Mouse (Mus musculus) frontal cortex, postnatal 36 days (tissue): ENCODE results near the gene Kat5.

Experiments used
- DNase-seq, 2 experiments: peaks; one replicate each; pipeline ENCODE4 v3.0.0; 2022; ENCODE audit warnings: low spot score in 2 of 2

Gene Kat5

GRCm38 (mm10) chr19:5571831-5572230 lies 38.2 kb downstream of the Kat5 start:
- DNase-seq: no peak

DNA sequence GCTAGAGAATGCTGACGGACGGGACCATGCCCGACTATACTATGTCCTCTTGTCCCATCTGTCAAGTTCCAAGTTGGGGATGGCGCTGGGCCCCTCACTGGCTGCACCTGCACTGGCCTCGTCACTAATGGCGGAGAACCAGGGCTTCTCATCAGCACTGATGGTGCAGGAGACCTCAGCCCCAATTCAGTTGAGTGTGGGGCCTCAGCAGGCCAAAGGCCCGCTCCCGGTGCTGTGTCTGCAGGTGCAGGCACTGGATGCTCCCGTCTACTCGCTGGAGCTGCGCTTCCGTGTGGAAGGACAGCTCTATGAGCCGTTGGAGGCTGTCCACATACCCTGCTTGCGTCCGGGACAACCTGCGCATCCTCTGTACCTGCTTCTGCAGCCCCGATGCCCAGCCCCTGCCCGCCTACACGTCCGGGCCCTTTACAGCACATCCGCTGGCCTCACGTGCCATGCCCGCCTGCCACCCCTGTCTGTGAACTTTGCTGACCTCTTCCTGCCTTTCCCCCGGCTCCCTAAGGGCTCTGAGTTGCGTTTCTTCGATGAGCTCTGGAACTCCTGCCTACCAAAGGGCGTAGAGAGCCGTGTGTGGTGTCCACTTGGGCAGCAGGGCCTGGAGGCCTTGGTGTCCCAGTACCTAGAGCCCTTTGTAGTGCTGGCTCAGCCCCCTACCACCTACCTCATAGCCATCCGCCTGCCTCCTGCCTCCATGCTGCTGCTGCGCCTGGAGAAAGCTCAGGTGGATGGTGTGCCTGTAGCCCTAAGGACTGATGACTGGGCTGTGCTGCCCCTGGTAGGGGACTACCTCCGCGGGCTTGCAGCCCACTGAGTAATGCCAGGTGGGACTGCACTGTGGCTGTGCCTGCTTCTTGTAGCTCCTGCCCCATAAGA lies 39.4 kb downstream of the Kat5 start:
- DNase-seq: no peak

GRCm38 (mm10) chr19:5569521-5569920 lies 40.5 kb downstream of the Kat5 start:
- DNase-seq: no peak

DNA sequence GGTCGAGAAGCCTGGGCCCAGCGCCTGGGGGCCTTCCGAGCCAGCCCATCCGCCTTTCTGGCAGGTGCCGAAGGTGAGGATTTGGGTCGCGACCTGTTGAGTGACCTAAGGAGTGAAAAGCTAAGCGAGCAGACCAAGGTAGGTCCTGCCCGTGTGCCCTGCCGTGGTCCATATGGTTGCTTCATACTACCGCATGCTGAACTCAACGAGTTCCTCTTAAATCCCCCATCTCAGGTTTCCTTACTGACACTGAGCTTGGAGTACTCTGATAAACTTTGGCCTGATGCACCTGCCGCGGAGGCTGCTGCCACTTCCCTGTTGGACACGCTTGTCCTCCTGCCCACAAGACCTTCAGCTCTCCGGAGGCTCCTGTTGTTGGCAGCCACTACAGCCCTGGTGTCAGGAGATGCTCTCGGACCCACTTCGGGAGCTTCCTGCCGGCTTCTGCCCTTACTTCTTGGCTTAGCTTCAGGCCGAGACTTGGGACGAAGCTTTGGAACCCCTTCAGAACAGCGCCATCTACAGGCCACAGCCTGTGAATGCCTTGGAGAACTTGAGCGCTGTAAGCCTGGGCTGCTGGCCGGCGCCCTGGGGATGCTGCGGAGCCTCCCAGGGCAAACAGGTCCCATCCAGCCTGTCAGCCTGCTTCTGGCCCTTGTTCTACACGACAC lies 41.4 kb downstream of the Kat5 start:
- DNase-seq: peak; percentile 73 to 78

DNA sequence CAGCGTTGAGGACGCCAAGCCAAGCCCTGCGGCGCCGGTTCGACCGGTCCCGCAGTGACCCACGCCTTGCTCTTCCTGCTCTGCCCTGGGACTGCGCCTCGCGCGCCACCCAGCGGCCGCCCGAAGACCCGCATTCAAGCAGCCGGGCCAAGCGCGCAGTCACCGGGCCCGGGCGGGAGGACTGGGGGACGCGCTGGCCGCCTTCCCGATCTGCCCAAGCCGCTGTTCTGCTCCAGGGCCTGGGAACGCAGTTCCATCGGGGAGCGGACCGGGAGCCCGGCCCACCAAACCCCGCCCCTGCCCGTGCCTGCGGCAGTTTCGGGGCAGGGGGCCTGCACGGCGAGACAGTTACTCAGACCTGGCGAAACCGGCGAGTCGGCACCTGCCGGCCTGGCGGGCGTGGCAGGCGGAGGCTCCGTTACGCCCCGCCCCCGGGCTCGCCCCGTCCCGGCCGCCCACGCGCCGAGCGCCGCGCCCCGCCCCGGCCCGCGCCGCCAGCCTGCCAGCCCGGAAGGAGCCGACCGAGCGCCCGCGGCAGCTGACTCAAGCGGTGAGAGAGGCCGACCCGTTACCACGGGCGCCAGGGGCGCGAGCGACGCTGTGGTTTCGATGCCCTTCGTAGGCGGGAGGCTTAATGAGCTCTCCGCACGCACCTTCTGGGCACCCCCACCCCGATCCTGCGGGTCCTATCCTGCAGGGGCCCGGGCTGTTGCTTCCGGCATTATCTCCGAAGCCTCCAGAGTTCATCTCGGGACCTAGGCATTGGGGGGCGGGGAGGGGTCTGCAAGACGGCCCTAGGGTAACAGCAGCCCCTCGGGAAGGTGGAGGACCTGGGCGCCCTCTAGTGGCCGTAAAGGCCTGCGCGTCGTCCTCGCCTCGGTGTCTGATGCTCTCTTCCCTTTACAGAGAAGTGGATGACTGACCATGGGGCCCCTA lies 42.2 kb downstream of the Kat5 start, which contains the start of gene Ap5b1:
Ap5b1 (plus strand) TSS at position 492 of the 936 bp plus-strand sequence.
- peak; percentile 87 to 88 for DNase-seq

- DNase-seq: no peak
Observed at GRCm38 (mm10) chr19:5567180-5567533, 42.9 kb downstream of the Kat5 start.

- DNase-seq: no peak
Observed at GRCm38 (mm10) chr19:5566316-5566715, 43.7 kb downstream of the Kat5 start.

DNA sequence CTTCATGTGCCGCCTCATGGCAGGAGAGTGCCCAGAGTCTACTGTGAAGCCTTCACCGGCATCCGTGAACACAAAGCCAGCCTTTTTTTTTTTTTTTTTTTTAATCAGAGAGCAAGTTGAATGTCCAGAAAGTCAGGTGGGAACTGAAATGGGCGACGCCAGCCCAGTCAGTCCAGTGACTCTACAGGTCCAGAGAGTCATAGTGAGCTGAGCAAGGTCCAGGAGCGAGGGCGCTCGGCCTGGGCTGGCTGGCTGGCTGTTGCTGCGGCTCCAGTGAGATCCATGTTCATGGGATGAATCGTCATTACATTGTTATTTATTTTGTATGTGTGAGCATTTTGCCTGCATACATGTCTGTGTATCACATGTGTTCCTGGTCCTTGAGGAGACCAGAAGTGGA lies 47.3 kb downstream of the Kat5 start:
- DNase-seq: no peak

DNA sequence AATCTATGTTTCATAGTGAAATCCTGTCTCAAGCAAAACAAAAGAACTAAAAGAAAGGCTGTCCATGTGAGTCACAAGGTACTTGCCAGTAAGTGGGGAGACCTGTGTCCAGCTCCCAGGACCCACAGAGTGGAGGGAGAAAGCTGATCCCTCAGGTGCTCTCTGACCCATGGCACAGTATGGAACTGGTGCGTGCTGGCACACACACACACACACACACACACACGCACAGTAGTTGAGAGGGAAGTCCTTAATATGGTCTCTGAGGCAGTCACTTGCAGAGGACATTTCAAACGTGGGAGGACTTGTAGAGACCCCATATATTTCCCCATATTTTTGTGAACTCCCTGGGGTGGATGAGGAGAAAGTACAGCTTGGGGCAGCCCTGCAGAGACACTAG lies 48.2 kb downstream of the Kat5 start:
- no peak for DNase-seq

DNA sequence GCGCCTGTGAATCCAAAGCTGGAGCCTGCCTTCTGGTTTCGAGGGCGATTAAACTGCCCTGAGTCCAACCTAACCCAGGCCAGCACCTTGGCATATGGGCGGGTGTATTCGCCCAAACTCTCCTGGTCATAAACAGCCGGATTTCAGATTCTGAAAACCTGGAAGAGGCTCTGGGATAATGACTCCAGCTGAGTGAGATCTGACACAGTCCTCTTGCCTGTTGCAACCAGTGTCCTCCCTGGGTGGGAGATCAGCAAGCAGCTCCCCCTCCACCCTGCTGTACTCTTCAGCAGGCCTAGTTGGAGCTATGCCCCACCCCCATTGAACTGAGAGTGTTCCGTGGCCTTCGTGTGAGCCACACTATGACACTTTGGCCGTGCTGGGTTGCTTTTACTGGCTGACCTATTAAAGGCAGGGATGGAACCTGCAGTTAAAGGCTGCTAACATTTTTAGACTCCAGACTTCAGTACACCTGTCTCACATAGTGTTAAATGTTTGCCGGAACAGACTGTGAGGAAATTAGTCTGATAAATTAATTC lies 48.7 kb downstream of the Kat5 start:
- DNase-seq: no peak

- DNase-seq: no peak
Observed at GRCm38 (mm10) chr19:5560457-5561041, 49.5 kb downstream of the Kat5 start, which contains the start of gene Ovol1. Gene Ovol1, minus strand, starts transcription at chr19:5560646.

DNA sequence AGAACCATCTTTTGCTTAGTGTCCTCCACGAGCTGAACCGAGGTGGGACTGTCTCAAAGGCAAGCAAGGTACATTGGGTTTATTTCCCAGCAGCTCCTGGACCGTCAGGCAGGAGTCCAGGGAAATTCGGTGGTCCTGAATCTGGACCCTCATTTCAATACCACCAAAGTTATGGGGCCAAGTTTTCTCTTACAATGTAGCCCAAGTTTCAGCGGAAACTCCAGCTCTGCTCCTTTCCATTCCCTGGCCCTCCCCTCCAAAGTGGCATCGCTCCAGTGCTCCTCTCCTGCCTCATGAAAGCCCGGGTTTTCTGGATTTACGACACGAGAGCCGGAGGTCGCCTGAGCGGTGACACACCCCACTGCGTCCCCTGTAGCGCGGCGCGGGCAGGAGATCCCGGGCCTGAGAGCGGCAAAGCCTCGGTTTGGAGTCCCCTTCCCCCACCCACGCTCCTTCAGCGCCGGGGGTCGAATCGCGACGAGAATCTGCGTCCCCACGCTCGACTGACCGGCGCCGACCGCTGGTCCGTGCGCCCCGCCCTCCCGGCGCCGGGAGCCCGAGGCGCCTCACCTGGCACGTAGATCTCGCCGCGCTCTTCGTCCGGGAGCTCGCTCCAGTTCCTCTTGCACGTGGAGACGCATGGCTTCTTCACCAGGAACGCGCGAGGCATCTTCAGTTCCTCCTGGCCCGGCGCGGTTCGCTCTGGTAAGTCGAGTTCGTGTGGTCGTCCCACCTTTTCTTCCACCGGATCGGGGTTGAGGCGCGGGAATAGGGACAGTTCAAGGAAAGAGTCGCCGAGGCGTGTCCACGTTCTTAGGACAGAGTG lies 50.2 kb downstream of the Kat5 start:
- no peak for DNase-seq

- no peak for DNase-seq
Observed at GRCm38 (mm10) chr19:5559229-5559628, 50.8 kb downstream of the Kat5 start.

DNA sequence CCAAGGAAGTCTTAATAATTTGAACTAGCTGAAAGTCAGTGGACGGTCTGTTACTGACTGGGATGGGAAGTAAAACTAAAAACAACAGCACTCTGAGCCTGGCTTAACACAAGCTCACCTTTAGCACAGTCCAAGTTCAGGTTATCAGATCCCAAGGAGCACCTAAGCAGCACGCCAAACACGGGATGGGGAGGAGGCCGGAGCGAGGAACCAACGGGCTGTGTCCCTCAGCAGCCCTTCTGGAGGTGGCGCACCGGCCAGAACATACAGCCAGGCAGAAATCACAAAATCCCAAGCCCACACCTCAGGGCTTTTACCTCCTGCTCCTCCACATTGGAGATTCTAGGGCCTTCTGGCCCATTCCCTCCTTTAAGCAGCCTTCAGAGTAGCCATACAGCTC lies 51.3 kb downstream of the Kat5 start:
- DNase-seq: no peak

- DNase-seq: no peak
Observed at GRCm38 (mm10) chr19:5558169-5558568, 51.9 kb downstream of the Kat5 start.

DNA sequence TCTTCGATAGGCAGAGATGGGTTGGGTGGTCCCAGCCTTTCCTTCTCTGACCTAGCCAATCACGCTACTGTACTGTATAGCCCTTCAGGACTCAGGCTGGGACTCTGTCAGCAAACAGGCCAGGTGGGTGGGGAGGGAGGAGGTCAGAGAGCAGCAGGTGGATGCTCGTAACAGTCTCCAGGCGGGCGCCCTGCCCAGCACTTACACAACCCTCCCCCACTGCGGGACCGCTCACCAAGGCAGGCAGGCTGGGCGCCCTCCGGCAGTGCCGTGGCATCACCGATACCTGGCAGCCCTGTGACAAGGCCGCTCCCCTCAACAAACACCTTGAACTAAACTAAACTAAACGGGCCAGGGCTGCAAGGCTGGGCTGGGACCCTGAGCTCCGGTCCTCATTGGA lies 55.8 kb downstream of the Kat5 start:
- DNase-seq: no peak

DNA sequence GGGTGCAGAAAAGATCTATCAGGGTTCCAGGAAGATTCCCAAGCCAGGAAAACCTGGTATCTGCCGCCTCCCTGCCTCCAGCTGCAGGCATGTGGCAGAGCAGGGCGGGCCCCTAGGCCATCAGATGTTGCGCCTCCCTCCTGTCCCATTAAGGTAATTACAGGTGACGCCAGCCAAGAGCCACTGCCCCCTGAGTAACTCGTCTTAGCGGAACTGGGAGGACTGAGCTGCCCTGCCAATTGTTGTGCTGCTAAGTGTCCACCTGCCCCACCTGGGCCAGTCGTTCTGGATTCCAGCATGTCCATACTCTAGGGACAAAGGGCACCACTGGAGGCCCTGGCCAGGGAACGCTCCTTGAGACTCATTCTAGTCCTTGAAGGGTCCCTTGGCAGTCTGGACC lies 56.2 kb downstream of the Kat5 start:
- no peak for DNase-seq
